Mouse (Mus musculus): ENCODE measurements around the gene Acsf3.

DNA sequence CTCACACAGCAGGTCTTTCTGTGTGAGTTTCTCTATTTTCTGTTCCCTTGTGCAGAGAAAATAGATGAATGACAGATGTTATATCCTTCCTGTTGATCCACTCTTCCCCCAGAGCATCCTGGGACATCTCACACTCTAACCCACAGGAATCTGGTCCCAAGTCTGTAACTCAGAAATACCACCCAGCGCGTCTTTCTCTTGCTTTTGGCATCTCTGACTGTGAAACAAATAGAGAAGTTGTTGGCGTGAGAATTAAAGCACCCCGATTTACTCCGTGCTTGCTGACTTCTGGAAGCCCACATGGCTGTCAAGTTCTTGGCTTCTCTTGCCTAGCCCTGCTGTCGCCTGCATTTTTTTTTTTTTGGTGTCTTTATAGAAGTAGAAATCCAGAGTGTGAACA is 2.4 kb downstream of the Acsf3 start:
- TF ChIP-seq CTCF (IDR thresholded peaks at IDR 0.05; ENCODE audit: control insufficient read depth, insufficient read depth, low read length) (no peak), POLR2A (IDR thresholded peaks at IDR 0.05; ENCODE audit: borderline replicate concordance, control insufficient read depth, low read depth, low read length) (no peak)

Data from bone marrow, adult 2 months (tissue).